Mouse (Mus musculus) ovary, adult 18-20 months (tissue): ENCODE measurements around the gene Nicn1.
"Not testable (repeated sequence)": the region's sequence is repeated elsewhere in the genome, so short reads cannot be mapped to it uniquely, and the experiment has no call there.

ENCODE experiments used
- DNase-seq: peaks from one replicate; pipeline ENCODE4 v3.0.0; 2022; ENCODE audit warnings: low spot score, mixed read lengths

Nicn1 gene

GRCm38 (mm10) chr9:108278697-108279450 is 11.4 kb upstream of the Nicn1 start:
- no peak for DNase-seq

- peak; percentile 62 for DNase-seq
Measured at GRCm38 (mm10) chr9:108280071-108280828, 10.0 kb upstream of the Nicn1 start.

GRCm38 (mm10) chr9:108284410-108284809 is 5.8 kb upstream of the Nicn1 start:
- no peak for DNase-seq

GRCm38 (mm10) chr9:108287526-108288238 is 2.5 kb upstream of the Nicn1 start:
- not testable (repeated sequence) for DNase-seq

- DNase-seq = no peak
Measured at GRCm38 (mm10) chr9:108289347-108289746, 882 bp upstream of the Nicn1 start.

- DNase-seq = no peak
Measured at GRCm38 (mm10) chr9:108290773-108291172, 544 bp downstream of the Nicn1 start.

GRCm38 (mm10) chr9:108296453-108297355 is 6.5 kb downstream of the Nicn1 start, which contains the start of gene Amt:
TSS of gene Amt (plus strand) at chr9:108296853.
- DNase-seq = no peak

DNA sequence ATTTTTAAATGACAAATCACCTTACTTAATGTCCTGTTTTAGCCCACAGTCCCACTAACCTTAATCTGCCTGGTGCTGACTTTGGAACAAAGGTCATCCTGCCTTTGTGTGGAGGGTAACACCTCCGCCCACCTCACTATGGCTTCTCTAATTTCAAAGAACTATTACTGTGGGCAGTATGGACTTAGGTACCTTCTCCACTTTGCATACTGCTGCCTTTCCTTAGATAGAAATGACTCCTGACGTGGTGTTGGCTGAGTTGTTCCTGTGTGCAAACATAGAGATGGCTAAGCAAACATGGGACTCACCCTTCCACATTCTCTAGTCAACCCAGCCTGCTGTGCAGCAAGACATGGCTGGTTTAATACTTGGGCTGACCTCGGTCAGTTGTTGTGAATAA is 11.6 kb downstream of the Nicn1 start:
- DNase-seq = no peak

GRCm38 (mm10) chr9:108304716-108305115 is 14.5 kb downstream of the Nicn1 start:
- DNase-seq = no peak

DNA sequence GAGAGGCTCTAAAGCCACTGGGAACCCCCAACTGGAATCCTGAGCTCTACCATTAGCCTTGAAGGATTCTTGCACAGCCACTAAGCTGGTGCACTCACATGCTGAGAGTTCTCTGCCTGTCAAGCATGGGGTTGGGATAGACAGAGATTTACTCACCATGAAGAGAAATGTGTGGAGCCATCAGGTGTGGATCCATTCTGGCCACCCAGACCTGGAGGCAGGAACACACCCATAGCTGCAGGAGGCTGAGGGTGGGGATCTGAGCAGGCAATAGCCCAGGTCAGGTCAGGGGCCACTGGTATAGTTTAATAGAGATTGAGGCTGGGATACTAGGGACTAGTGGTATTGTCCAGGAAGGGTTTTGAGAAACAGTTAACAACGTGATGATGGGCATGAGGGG is 14.9 kb downstream of the Nicn1 start:
- DNase-seq = no peak

DNA sequence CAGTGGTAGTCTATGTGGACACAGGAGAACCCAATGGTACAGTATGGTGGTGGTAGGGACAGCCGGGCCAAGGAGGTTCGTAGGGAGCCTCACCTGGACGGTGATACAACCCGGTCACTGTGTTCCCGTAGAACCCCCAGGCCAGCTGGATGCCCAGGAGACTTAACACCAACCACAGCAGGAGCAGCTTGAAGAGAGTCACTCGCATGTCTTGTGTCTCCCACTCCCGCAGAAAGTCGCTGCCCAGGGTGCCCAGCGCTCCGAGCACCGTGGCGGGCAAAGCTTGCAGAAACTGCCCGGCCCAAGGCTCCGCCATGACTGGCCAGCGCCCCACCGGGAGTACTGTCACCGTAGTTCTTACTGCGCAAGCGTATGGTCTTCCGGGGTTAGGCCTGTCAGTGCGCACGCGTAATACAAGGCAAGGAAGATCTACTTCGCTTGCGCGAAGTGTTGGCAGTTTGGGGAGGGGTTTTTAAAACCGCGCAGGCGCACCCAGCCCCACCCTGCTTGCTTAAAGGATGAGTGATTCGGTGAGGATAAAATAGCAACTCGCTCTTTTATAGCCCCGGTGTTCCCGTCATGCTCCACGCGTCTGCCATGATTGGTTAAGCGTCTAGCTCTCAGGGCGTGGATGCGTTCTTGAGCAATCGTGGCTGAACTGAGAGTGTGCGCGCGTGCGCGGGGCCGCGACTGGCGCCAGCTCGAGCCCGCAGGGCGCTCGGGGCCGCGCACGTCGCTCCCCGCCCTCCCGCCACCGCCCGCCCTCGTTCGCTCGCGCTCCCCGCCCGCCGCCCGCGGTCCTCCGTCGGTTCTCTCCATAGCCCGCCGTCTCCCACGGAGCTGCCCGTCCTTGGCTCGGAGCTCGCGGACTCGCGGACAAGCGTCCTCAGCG is 15.6 kb downstream of the Nicn1 start, which contains the start of the genes Rhoa and Tcta:
Gene Rhoa, plus strand, starts transcription at position 501 of the 892 bp plus-strand sequence.
Gene Tcta, minus strand, starts transcription at position 532 of the 892 bp plus-strand sequence.
- DNase-seq = peak; percentile 99

DNA sequence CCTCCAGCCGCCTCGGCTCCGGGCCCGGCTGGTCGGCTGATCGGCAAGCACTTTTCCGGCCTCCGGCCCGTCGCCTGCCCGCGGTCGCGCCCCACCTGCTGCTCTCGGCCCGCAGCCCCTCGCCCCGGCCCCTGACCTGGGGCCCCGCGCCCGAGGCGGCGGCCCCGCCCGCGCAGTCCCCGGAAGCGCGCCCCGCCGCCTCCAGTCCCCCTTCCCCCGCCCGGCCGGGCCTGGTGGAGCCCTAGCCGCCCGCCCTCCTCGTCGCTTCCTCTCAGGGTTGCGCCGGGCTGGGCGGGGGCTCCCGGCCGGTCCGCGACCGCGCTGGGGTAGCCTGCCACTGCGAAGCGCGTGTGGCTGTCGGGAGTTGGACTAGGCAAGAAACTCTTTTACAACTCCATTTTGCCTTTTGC is 16.3 kb downstream of the Nicn1 start:
- peak; percentile 65 for DNase-seq

GRCm38 (mm10) chr9:108307021-108307807 is 17.0 kb downstream of the Nicn1 start:
- no peak for DNase-seq

DNA sequence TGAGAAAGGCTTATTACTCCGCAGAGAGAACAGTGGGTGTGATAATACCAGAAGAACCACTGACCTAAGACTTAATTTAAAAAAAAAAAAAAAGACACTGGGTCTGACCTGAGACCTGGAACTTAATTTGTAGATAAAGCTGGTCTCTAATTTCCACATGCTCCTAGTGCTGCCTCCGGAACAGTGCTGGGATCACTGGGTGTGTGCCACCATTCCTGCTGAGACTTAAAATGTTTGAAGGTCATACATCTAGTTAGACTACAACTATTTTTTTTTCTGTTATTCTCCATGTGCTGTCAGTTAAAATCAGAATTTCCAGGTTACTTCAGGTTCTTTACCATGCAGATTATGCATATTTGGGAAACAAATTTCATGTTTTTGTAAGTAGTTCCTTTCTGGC is 17.9 kb downstream of the Nicn1 start:
- DNase-seq = no peak

GRCm38 (mm10) chr9:108317572-108317971 is 27.3 kb downstream of the Nicn1 start:
- no peak for DNase-seq

- no peak for DNase-seq
Measured at GRCm38 (mm10) chr9:108318462-108318861, 28.2 kb downstream of the Nicn1 start.

DNA sequence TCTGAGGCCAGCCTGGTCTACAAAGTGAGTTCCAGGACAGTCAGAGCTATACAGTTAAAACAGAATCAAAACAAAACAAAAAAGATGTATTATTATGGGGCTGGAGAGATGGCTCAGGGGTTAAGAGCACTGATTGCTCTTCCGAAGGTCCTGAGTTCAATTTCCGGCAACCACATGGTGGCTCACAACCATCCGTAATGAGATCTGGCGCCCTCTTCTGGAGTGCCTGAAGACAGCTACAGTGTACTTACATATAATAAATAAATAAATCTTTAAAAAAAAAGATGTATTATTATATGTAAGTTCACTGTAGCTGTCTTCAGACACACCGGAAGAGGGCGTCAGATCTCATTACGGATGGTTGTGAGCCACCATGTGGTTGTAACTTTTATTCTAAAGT is 31.8 kb downstream of the Nicn1 start:
- DNase-seq = not testable (repeated sequence)

DNA sequence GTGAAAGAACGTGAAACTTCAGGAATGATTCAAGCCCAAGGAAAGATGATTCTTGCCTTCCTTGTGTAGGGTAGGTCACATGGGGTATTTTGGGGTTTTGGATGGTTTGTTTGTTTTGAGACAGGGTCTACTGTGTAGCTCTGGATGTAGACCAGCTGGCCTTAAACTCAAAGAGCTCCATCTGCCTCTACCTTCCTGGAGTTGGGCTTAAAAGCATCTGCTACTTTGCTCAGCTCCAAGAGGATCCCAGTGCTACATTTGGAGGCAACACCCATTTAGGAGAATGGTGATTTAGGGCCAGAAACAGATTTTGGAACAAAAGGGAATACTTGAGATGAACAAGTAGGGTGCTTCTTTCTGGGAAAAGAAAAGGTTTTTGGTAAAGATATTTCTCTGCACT is 34.6 kb downstream of the Nicn1 start:
- no peak for DNase-seq

- no peak for DNase-seq
Measured at GRCm38 (mm10) chr9:108325811-108326210, 35.6 kb downstream of the Nicn1 start.
